ENCODE assay signal across 12 mouse cellular contexts in genomic region chr8:125223031-125223753, GRCm38 (mm10).
DNase-seq lines count a peak whose midpoint lies in the region; ATAC-seq and TF ChIP-seq lines count a peak whose summit lies in the region.
"Had no signal": no experiment of that assay in that cellular context is flagged by ENCODE, and none has a peak within 500 bp of the region (broad histone marks: within the 10 kb centered on the region; RNA-seq: fewer than 3 reads in every experiment).

No protein-coding gene starts in this region.

- no peak overlapping the region for H3K9ac ChIP-seq in hindbrain, embryonic 13.5 days
- no peak overlapping the region for H3K9ac ChIP-seq in hindbrain, embryonic 12.5 days
- H3K9ac ChIP-seq in stomach, embryonic 14.5 days (replicated peaks; ENCODE audit: low read depth, low read length) = no peak overlapping the region
- no peak overlapping the region for H3K9ac ChIP-seq in stomach, postnatal 0 days (ENCODE audit: low read length)
- no peak overlapping the region for H3K9ac ChIP-seq in intestine, embryonic 16.5 days (ENCODE audit: low read depth, low read length)
- H3K9ac ChIP-seq: limb, embryonic 15.5 days had no signal

- no peaks in the 10 kb centered on the region for H3K27me3 ChIP-seq in hindbrain, embryonic 13.5 days
- no peaks in the 10 kb centered on the region; the same call in 1 of the 2 replicates for H3K27me3 ChIP-seq in hindbrain, embryonic 12.5 days
- H3K27me3 ChIP-seq in stomach, embryonic 14.5 days (ENCODE audit: control insufficient read depth, insufficient read depth, low read length) = no peaks in the 10 kb centered on the region
- no peaks in the 10 kb centered on the region for H3K27me3 ChIP-seq in stomach, postnatal 0 days (ENCODE audit: control insufficient read depth, insufficient read depth, low read length)
- no peaks in the 10 kb centered on the region for H3K27me3 ChIP-seq in intestine, embryonic 16.5 days (replicated peaks; ENCODE audit: control insufficient read depth, insufficient read depth, low read length)

- no peak for DNase-seq in stomach, postnatal 0 days (ENCODE audit: low spot score)
- DNase-seq in natural killer cell, adult 2 months (ENCODE audit: low spot score in 2 of 2) = no peak
- no peak for DNase-seq in urinary bladder, postnatal 14 days (ENCODE audit: low spot score)
- no peak for DNase-seq in layer of hippocampus, adult 18-20 months (ENCODE audit: low spot score in 2 of 2)
- DNase-seq: thymus, adult 2 months had no signal

- H3K27ac ChIP-seq in hindbrain, embryonic 13.5 days = 0 out of 2 replicates have a peak overlapping the region, but pooled peaks have one; percentile 8
- H3K27ac ChIP-seq in hindbrain, embryonic 12.5 days = no peak overlapping the region
- peak overlapping the region; percentile 33; the same call in 1 of the 2 replicates for H3K27ac ChIP-seq in stomach, embryonic 14.5 days (ENCODE audit: low read length)
- no peak overlapping the region for H3K27ac ChIP-seq in stomach, postnatal 0 days (replicated peaks)
- peak overlapping the region; percentile 16 for H3K27ac ChIP-seq in intestine, embryonic 16.5 days (ENCODE audit: low read length)
- H3K27ac ChIP-seq: limb, embryonic 15.5 days had no signal

- no peak for ATAC-seq in hindbrain, embryonic 13.5 days (ENCODE audit: low FRiP score)
- ATAC-seq in hindbrain, embryonic 12.5 days (ENCODE audit: low FRiP score) = no peak
- ATAC-seq in stomach, embryonic 14.5 days (ENCODE audit: insufficient number of reproducible peaks, insufficient read depth, low FRiP score, low read depth) = 0 out of 2 replicates have a peak, but pooled peaks have one; percentile 19
- no peak for ATAC-seq in stomach, postnatal 0 days (ENCODE audit: low FRiP score, low TSS enrichment)
- ATAC-seq in intestine, embryonic 16.5 days = peak; percentile 70
- ATAC-seq: inflammation-experienced regulatory T-cells, adult 6 months; midbrain, embryonic 16.5 days had no signal

- no peak for TF ChIP-seq EP300 in stomach, postnatal 0 days (optimal IDR thresholded peaks at IDR 0.05)

- H3K4me3 ChIP-seq in hindbrain, embryonic 13.5 days = no peak overlapping the region
- H3K4me3 ChIP-seq in hindbrain, embryonic 12.5 days = no peak overlapping the region
- H3K4me3 ChIP-seq in stomach, embryonic 14.5 days (ENCODE audit: low read depth, low read length) = no peak overlapping the region
- no peak overlapping the region for H3K4me3 ChIP-seq in stomach, postnatal 0 days (ENCODE audit: low read depth, low read length)
- no peak overlapping the region for H3K4me3 ChIP-seq in intestine, embryonic 16.5 days (ENCODE audit: low read length)
- H3K4me3 ChIP-seq: limb, embryonic 15.5 days had no signal

- H3K4me1 ChIP-seq in hindbrain, embryonic 13.5 days (replicated peaks) = peaks cover 70% of the 10 kb centered on the region
- peaks cover 53% of the 10 kb centered on the region for H3K4me1 ChIP-seq in hindbrain, embryonic 12.5 days
- H3K4me1 ChIP-seq in stomach, embryonic 14.5 days (ENCODE audit: control insufficient read depth, insufficient read depth, low read length) = peaks cover 36% of the 10 kb centered on the region
- 0 out of 2 replicates have a peak, but pooled peaks cover 8% of the 10 kb centered on the region for H3K4me1 ChIP-seq in stomach, postnatal 0 days (replicated peaks; ENCODE audit: control insufficient read depth, insufficient read depth)
- H3K4me1 ChIP-seq in intestine, embryonic 16.5 days (ENCODE audit: control insufficient read depth, insufficient read depth, low read length) = peaks cover 26% of the 10 kb centered on the region

- no peak overlapping the region for H3K4me2 ChIP-seq in hindbrain, embryonic 13.5 days
- no peak overlapping the region for H3K4me2 ChIP-seq in hindbrain, embryonic 12.5 days (replicated peaks)
- no peak overlapping the region for H3K4me2 ChIP-seq in stomach, embryonic 14.5 days (replicated peaks; ENCODE audit: low read depth, low read length)
- no peak overlapping the region for H3K4me2 ChIP-seq in stomach, postnatal 0 days (replicated peaks; ENCODE audit: low read depth)
- no peak overlapping the region for H3K4me2 ChIP-seq in intestine, embryonic 16.5 days (ENCODE audit: low read depth, low read length)
- H3K4me2 ChIP-seq: limb, embryonic 15.5 days had no signal

- no peak for TF ChIP-seq CTCF in stomach, postnatal 0 days (IDR thresholded peaks at IDR 0.05; ENCODE audit: low read depth)

- WGBS in hindbrain, embryonic 13.5 days = 51% methylated on average over 10 of the region's 10 CpGs
- WGBS in hindbrain, embryonic 12.5 days = 53% methylated on average over 10 of the region's 10 CpGs
- WGBS in stomach, embryonic 14.5 days = 60% methylated on average over 10 of the region's 10 CpGs
- 56% methylated on average over 10 of the region's 10 CpGs for WGBS in stomach, postnatal 0 days
- WGBS in intestine, embryonic 16.5 days = 55% methylated on average over 10 of the region's 10 CpGs

- H3K36me3 ChIP-seq in hindbrain, embryonic 13.5 days = no peaks in the 10 kb centered on the region
- H3K36me3 ChIP-seq in hindbrain, embryonic 12.5 days = no peaks in the 10 kb centered on the region
- H3K36me3 ChIP-seq in stomach, embryonic 14.5 days (ENCODE audit: control insufficient read depth, insufficient read depth, low read length) = no peaks in the 10 kb centered on the region
- no peaks in the 10 kb centered on the region for H3K36me3 ChIP-seq in stomach, postnatal 0 days (ENCODE audit: control insufficient read depth, insufficient read depth, low read length)
- no peaks in the 10 kb centered on the region for H3K36me3 ChIP-seq in intestine, embryonic 16.5 days (ENCODE audit: control insufficient read depth, insufficient read depth, low read length)
- H3K36me3 ChIP-seq: limb, embryonic 15.5 days had no signal

- H3K9me3 ChIP-seq in hindbrain, embryonic 13.5 days = no peaks in the 10 kb centered on the region
- H3K9me3 ChIP-seq in hindbrain, embryonic 12.5 days (replicated peaks) = no peaks in the 10 kb centered on the region
- no peaks in the 10 kb centered on the region for H3K9me3 ChIP-seq in stomach, embryonic 14.5 days (ENCODE audit: control insufficient read depth, low read depth, low read length)
- no peaks in the 10 kb centered on the region for H3K9me3 ChIP-seq in stomach, postnatal 0 days (ENCODE audit: control insufficient read depth, low read length)
- no peaks in the 10 kb centered on the region for H3K9me3 ChIP-seq in intestine, embryonic 16.5 days (ENCODE audit: control insufficient read depth, low read length)
- H3K9me3 ChIP-seq: limb, embryonic 15.5 days had no signal

Comparison
In these comparisons a context has a peak if more than half of its experiments do, and no peak if none do; other contexts are left out.
1. ATAC-seq: peak in stomach, embryonic 14.5 days (single experiment) and intestine, embryonic 16.5 days (single experiment); none in hindbrain, embryonic 13.5 days (single experiment), hindbrain, embryonic 12.5 days (single experiment) and stomach, postnatal 0 days (single experiment).
2. H3K27ac ChIP-seq: peak in hindbrain, embryonic 13.5 days (single experiment), stomach, embryonic 14.5 days (single experiment) and intestine, embryonic 16.5 days (single experiment); none in hindbrain, embryonic 12.5 days (single experiment) and stomach, postnatal 0 days (single experiment).